In the genomic region with DNA sequence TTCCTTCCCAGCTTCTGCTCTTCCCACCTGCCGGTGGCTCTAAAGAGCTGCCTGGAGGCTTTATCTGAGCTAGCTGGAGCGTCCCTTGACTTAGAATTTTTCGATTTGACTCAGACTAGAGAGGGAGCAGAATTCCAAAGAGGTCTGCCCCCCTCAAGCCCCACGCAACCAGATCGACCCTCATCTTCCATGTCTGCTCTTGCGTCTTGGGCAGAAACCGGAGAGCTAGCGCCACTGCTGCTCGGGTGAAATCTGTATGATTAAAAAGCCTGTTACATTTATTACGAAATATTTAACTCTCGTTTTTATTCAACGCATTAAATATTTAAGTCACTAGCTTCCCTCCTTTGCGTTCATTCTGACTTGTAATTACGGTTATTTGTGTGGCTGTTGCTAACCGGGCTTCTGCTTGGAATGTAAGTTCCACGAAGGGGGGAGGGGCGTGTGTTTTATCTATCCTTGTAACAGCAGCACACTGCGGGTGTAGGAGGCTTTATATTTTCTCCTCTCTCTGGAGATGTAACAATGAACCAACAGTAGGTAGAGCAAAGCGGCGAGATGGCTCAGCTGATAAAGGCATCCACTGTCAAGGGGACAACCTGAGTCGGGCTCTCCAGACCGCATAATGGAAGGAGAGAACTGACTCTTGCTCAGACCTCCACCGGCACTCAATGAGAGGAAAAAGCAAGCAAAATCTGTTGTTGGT, we compare ENCODE assay signal across 9 mouse cellular contexts. TPM values are rescaled to one million over a fixed set of nuclear protein-coding genes. Genes with fewer than 3 reads are reported as not detected.
DNase-seq lines count a peak whose midpoint lies in the region; ATAC-seq lines count a peak whose summit lies in the region.
"Had no signal": no experiment of that assay in that cellular context is flagged by ENCODE, and none has a peak within 500 bp of the region (broad histone marks: within the 10 kb centered on the region; RNA-seq: fewer than 3 reads in every experiment).

No protein-coding gene starts in this region.

- peak overlapping the region; percentile 99 for H3K27ac ChIP-seq in hindbrain, embryonic 13.5 days
- H3K27ac ChIP-seq in liver, embryonic 15.5 days (replicated peaks) = no peak overlapping the region

- 5% methylated on average over 23 of the region's 23 CpGs for WGBS in hindbrain, embryonic 13.5 days
- 2% methylated on average over 23 of the region's 23 CpGs for WGBS in liver, embryonic 15.5 days (ENCODE audit: insufficient replicate concordance)

- peak; percentile 40 to 76 for DNase-seq in adrenal gland, adult (ENCODE audit: inconsistent age in 2 of 2, low spot score in 1 of 2)
- no peak for DNase-seq in adrenal gland, postnatal 4 days (ENCODE audit: low spot score in 2 of 2)
- DNase-seq in A20 (ENCODE audit: low read depth, low spot score) = peak; percentile 63
- peak; percentile 67 to 78 for DNase-seq in cerebellum, postnatal 25 days
- DNase-seq in retina, postnatal 1 day = peak; percentile 60
- no peak for DNase-seq in spleen, postnatal 10 days (ENCODE audit: low spot score in 2 of 2)

- peak overlapping the region; percentile 77 for H3K4me2 ChIP-seq in hindbrain, embryonic 13.5 days
- H3K4me2 ChIP-seq in liver, embryonic 15.5 days = peak overlapping the region; percentile 91

- H3K4me1 ChIP-seq in hindbrain, embryonic 13.5 days (replicated peaks) = peaks cover 21% of the 10 kb centered on the region
- peaks cover 50% of the 10 kb centered on the region for H3K4me1 ChIP-seq in liver, embryonic 15.5 days (replicated peaks)

- H3K9ac ChIP-seq in hindbrain, embryonic 13.5 days = peak overlapping the region; percentile 74
- peak overlapping the region; percentile 46; the same call in 1 of the 2 replicates for H3K9ac ChIP-seq in liver, embryonic 15.5 days

- ATAC-seq in hindbrain, embryonic 13.5 days (ENCODE audit: low FRiP score) = peak; percentile 62
- no peak for ATAC-seq in liver, embryonic 15.5 days (ENCODE audit: insufficient read depth)

- peaks cover 44% of the 10 kb centered on the region for H3K27me3 ChIP-seq in hindbrain, embryonic 13.5 days
- H3K27me3 ChIP-seq in liver, embryonic 15.5 days = peaks cover 70% of the 10 kb centered on the region

- H3K36me3 ChIP-seq in hindbrain, embryonic 13.5 days = no peaks in the 10 kb centered on the region
- H3K36me3 ChIP-seq in liver, embryonic 15.5 days (replicated peaks) = no peaks in the 10 kb centered on the region

- H3K4me3 ChIP-seq in hindbrain, embryonic 13.5 days = peak overlapping the region; percentile 48
- peak overlapping the region; percentile 58 for H3K4me3 ChIP-seq in liver, embryonic 15.5 days (replicated peaks)

- H3K9me3 ChIP-seq in hindbrain, embryonic 13.5 days = no peaks in the 10 kb centered on the region
- no peaks in the 10 kb centered on the region for H3K9me3 ChIP-seq in liver, embryonic 15.5 days (replicated peaks)

RNA-seq across cellular contexts. Expression of a gene that starts 8.6 kb away (rescaled TPM):
- 10 to 100 TPM; 23.1 to 24.6 TPM for total RNA-seq in adrenal gland, postnatal 4 days (2021)
- 25.1 and 25.3 TPM in 2 replicates for polyA plus RNA-seq in hindbrain, embryonic 13.5 days (2015; fragmentation: Nextera tagmentation; extraction: Ambion mirVana)
- 4.8 and 5.5 TPM in 2 replicates for polyA plus RNA-seq in liver, embryonic 15.5 days (2015; fragmentation: Nextera tagmentation; extraction: Ambion mirVana)

RNA-seq across cellular contexts. Expression of a gene that starts 55.9 kb away (rescaled TPM):
- 1 to 10 TPM in 1 of 2 experiments, not detected in 1; 1.1 TPM for total RNA-seq in adrenal gland, postnatal 4 days (2021)
- not detected in 2 replicates for polyA plus RNA-seq in hindbrain, embryonic 13.5 days (2015; fragmentation: Nextera tagmentation; extraction: Ambion mirVana)
- 1.2 and 1.9 TPM in 2 replicates for polyA plus RNA-seq in liver, embryonic 15.5 days (2015; fragmentation: Nextera tagmentation; extraction: Ambion mirVana)
- total RNA-seq: heart, adult 18-20 months had no signal

RNA-seq across cellular contexts. Expression of a gene that starts 57.7 kb away (rescaled TPM):
- 100 to 1,000 TPM; 144 to 163 TPM for total RNA-seq in adrenal gland, postnatal 4 days (2021)
- 90.4 and 92.7 TPM in 2 replicates for polyA plus RNA-seq in hindbrain, embryonic 13.5 days (2015; fragmentation: Nextera tagmentation; extraction: Ambion mirVana)
- 119 and 121 TPM in 2 replicates for polyA plus RNA-seq in liver, embryonic 15.5 days (2015; fragmentation: Nextera tagmentation; extraction: Ambion mirVana)

Comparison
In these comparisons a context has a peak if more than half of its experiments do, and no peak if none do; other contexts are left out.
1. DNase-seq: peak in adrenal gland, adult (2 of 2), A20 (single experiment), cerebellum, postnatal 25 days (2 of 2) and retina, postnatal 1 day (single experiment); none in adrenal gland, postnatal 4 days (0 of 2) and spleen, postnatal 10 days (0 of 2).